ENCODE assay signal across 25 mouse cellular contexts in the genomic region with DNA sequence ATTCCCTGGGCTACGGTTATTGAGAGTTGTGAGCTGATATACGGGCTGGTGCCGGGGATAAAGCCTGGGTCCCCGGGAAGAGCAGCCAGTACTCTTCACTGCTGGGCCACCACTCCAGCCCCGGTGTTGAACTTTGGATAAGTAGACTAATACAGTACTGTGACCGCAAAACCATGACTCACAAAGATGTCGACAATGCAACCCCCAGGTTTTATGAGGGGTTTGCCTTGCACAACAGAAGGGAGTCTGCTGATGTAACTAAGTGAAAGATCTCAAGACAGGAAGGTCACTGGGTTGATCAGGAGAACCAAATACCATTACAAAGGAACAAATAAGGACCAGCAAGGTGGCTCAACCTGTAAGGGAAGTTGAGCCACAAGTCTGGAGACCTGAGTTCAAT. TPM values are rescaled to one million over a fixed set of nuclear protein-coding genes. Genes with fewer than 3 reads are reported as not detected.
"Had no signal": no experiment of that assay in that cellular context is flagged by ENCODE, and none has a peak within 500 bp of the region (broad histone marks: within the 10 kb centered on the region; RNA-seq: fewer than 3 reads in every experiment).

No protein-coding gene starts in this region.

- H3K36me3 ChIP-seq: kidney, embryonic 15.5 days; limb, embryonic 10.5 days; limb, embryonic 13.5 days; liver, embryonic 12.5 days; liver, embryonic 15.5 days; midbrain, embryonic 10.5 days; midbrain, embryonic 13.5 days had no signal

- ATAC-seq: liver, embryonic 12.5 days; midbrain, embryonic 13.5 days; midbrain, embryonic 16.5 days had no signal

- H3K27ac ChIP-seq: kidney, embryonic 15.5 days; limb, embryonic 10.5 days; limb, embryonic 13.5 days; liver, embryonic 12.5 days; liver, embryonic 15.5 days; macrophage; midbrain, embryonic 10.5 days; midbrain, embryonic 13.5 days had no signal

- H3K4me2 ChIP-seq: kidney, embryonic 15.5 days; limb, embryonic 13.5 days; liver, embryonic 12.5 days; liver, embryonic 15.5 days; midbrain, embryonic 13.5 days had no signal

- H3K9ac ChIP-seq: kidney, embryonic 15.5 days; limb, embryonic 13.5 days; liver, embryonic 12.5 days; liver, embryonic 15.5 days; midbrain, embryonic 13.5 days had no signal

- H3K4me3 ChIP-seq: kidney, embryonic 15.5 days; limb, embryonic 10.5 days; limb, embryonic 13.5 days; liver, embryonic 12.5 days; liver, embryonic 15.5 days; megakaryocyte, embryonic 14.5 days; midbrain, embryonic 10.5 days; midbrain, embryonic 13.5 days had no signal

- H3K9me3 ChIP-seq: kidney, embryonic 15.5 days; limb, embryonic 10.5 days; limb, embryonic 13.5 days; liver, embryonic 12.5 days; liver, embryonic 15.5 days; midbrain, embryonic 13.5 days had no signal

- DNase-seq: kidney, adult 11 months; kidney, adult 8-10 months; kidney, postnatal 14 days; kidney, postnatal 4 days; layer of hippocampus, adult 9-11 months; liver; lung, adult 2 months; right cerebral cortex, adult 18-20 months; right cerebral cortex, postnatal 25 days; spleen, adult 18-20 months; thymus, adult 18-20 months; thymus, postnatal 14 days; thymus, postnatal 4 days had no signal

RNA-seq across cellular contexts. Expression of a gene that starts 5.0 kb away (rescaled TPM):
- total RNA-seq: monocyte, adult 5-6 weeks had no signal
- polyA plus RNA-seq: macrophage had no signal

RNA-seq across cellular contexts. Expression of a gene that starts 9.2 kb away (rescaled TPM):
- polyA plus RNA-seq: macrophage had no signal

RNA-seq across cellular contexts. Expression of a gene that starts 42.2 kb away (rescaled TPM):
- total RNA-seq: monocyte, adult 5-6 weeks had no signal
- polyA plus RNA-seq: kidney, embryonic 15.5 days; limb, embryonic 10.5 days; limb, embryonic 13.5 days; liver, embryonic 12.5 days; liver, embryonic 15.5 days; lung, embryonic 16.5 days; macrophage had no signal
